Mouse (Mus musculus): ENCODE results near the gene Fbxo9.

Gene Fbxo9

GRCm38 (mm10) chr9:78111456-78111855, 2.6 kb upstream of the Fbxo9 start:
- in situ Hi-C loops (cut with MboI, MseI), result loop anchor here in 1 of 2 experiments (10.0 kb wide), 1 partner anchor 63 kb away; no protein-coding TSS in a partner anchor

- in situ Hi-C loops (cut with MboI, MseI), result loop anchor here (5.0 to 10.0 kb wide), 4 partner anchors 58 to 192 kb away; partner anchors contain the start of gene Elovl5 (in 1 of the 2)
These were observed 791 bp upstream of the Fbxo9 start for GRCm38 (mm10) chr9:78109656-78110055.

GRCm38 (mm10) chr9:78107912-78108795, 711 bp downstream of the Fbxo9 start:
- in situ Hi-C loops (cut with MboI, MseI), result loop anchor here in 1 of 2 experiments (5.0 kb wide), 3 partner anchors 59 to 191 kb away; partner anchors contain the start of gene Elovl5

GRCm38 (mm10) chr9:78107582-78107911, 1.3 kb downstream of the Fbxo9 start:
- in situ Hi-C loops (cut with MboI, MseI), result loop anchor here in 1 of 2 experiments (5.0 kb wide), 3 partner anchors 60 to 190 kb away; partner anchors contain the start of gene Elovl5

GRCm38 (mm10) chr9:78106821-78107220, 2.0 kb downstream of the Fbxo9 start:
- in situ Hi-C loops (cut with MboI, MseI), result loop anchor here in 1 of 2 experiments (5.0 kb wide), 3 partner anchors 60 to 190 kb away; partner anchors contain the start of gene Elovl5

GRCm38 (mm10) chr9:78105501-78105932, 3.3 kb downstream of the Fbxo9 start:
- in situ Hi-C loops (cut with MboI, MseI), result loop anchor here in 1 of 2 experiments (5.0 kb wide), 3 partner anchors 62 to 188 kb away; partner anchors contain the start of gene Elovl5

GRCm38 (mm10) chr9:78104973-78105372, 3.9 kb downstream of the Fbxo9 start:
- in situ Hi-C loops (cut with MboI, MseI), result loop anchor here in 1 of 2 experiments (5.0 kb wide), 3 partner anchors 62 to 188 kb away; partner anchors contain the start of gene Elovl5

- in situ Hi-C loops (cut with MboI, MseI), result no loop called here
These were observed 4.8 kb downstream of the Fbxo9 start for GRCm38 (mm10) chr9:78103965-78104560.

GRCm38 (mm10) chr9:78101431-78101830, 7.4 kb downstream of the Fbxo9 start:
- in situ Hi-C loops (cut with MboI, MseI), result no loop called here

GRCm38 (mm10) chr9:78100956-78101355, 7.9 kb downstream of the Fbxo9 start:
- in situ Hi-C loops (cut with MboI, MseI), result no loop called here

- in situ Hi-C loops (cut with MboI, MseI), result no loop called here
These were observed 12.5 kb downstream of the Fbxo9 start for GRCm38 (mm10) chr9:78096376-78096775.

- in situ Hi-C loops (cut with MboI, MseI), result no loop called here
These were observed 13.2 kb downstream of the Fbxo9 start for GRCm38 (mm10) chr9:78095686-78096085.

GRCm38 (mm10) chr9:78090596-78090995, 18.3 kb downstream of the Fbxo9 start:
- in situ Hi-C loops (cut with MboI, MseI), result no loop called here

GRCm38 (mm10) chr9:78089906-78090305, 19.0 kb downstream of the Fbxo9 start:
- in situ Hi-C loops (cut with MboI, MseI), result no loop called here

- in situ Hi-C loops (cut with MboI, MseI), result no loop called here
These were observed 19.9 kb downstream of the Fbxo9 start for GRCm38 (mm10) chr9:78088971-78089370.

- in situ Hi-C loops (cut with MboI, MseI), result no loop called here
These were observed 20.3 kb downstream of the Fbxo9 start for GRCm38 (mm10) chr9:78088521-78088920.

- in situ Hi-C loops (cut with MboI, MseI), result no loop called here
These were observed 21.1 kb downstream of the Fbxo9 start for GRCm38 (mm10) chr9:78087751-78088150.

GRCm38 (mm10) chr9:78085722-78086287, 23.1 kb downstream of the Fbxo9 start:
- in situ Hi-C loops (cut with MboI, MseI), result no loop called here

GRCm38 (mm10) chr9:78084341-78084740, 24.5 kb downstream of the Fbxo9 start:
- in situ Hi-C loops (cut with MboI, MseI), result no loop called here

- in situ Hi-C loops (cut with MboI, MseI), result no loop called here
These were observed 27.0 kb downstream of the Fbxo9 start for GRCm38 (mm10) chr9:78081835-78082234.

- in situ Hi-C loops (cut with MboI, MseI), result no loop called here
These were observed 30.6 kb downstream of the Fbxo9 start for GRCm38 (mm10) chr9:78078240-78078639.

GRCm38 (mm10) chr9:78075256-78075655, 33.6 kb downstream of the Fbxo9 start:
- in situ Hi-C loops (cut with MboI, MseI), result no loop called here
